Mouse (Mus musculus) C2C12 (cell line): ENCODE measurements around the gene Ctnnbl1.

Experiments used
- CTCF ChIP-seq: IDR thresholded peaks from one replicate; pipeline ENCODE4 v1.5.1; 2011; ENCODE audit not compliant: control insufficient read depth, insufficient read depth, insufficient read length
- FOSL1 ChIP-seq: IDR thresholded peaks from one replicate; pipeline ENCODE4 v1.8.0; 2011; ENCODE audit warnings: mild to moderate bottlenecking, low read length; ENCODE audit not compliant: poor library complexity, insufficient read depth, severe bottlenecking

DNA sequence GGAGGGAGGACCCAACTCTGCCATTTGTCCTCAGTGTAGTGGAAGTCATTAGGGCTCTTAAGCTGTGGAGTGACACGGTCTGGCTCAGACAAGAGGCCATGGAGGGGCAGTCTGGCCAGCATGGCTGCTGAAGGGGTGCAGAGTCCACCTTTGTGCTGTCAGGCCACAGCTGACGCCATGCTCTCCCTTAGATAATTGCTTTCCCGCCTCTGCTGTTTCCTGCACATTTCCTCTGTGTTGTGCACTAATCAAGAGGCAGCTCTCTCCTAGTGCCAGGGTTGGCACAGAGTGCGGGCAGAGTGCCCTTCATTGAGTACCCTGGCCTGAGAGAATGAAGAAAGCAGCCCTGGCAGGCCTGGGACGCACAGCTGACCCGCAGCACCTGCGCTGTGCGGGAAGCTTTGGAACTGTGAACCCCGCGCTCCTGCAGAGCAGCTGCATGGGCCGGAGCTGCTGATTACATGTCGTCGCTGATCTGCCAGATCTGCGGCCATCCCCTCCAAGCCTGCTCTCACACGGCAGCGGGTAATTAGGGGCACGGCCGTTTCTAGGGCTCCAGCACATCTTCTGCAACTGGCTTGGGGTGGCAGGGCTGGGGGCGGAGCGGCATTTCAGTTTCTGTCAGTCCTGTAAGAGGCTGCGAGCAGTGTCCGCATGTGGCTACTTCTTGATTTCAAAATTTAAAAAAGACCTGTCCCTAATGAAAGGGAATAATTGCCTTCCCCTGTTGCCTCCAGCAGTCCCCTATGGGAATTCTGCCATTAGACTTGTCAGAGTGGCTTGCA is 14.6 kb downstream of the Ctnnbl1 start:
- TF ChIP-seq FOSL1 (no peak), CTCF (no peak)
